Mouse (Mus musculus) intestine, embryonic 14.5 days (tissue): ENCODE data around the gene Zbtb16. TPM values are rescaled to one million over a fixed set of nuclear protein-coding genes. Genes with fewer than 3 reads are reported as not detected.

Experiments used
- ATAC-seq: fragments of 200-750 bp; cut with Nextera tagmentation; replicated peaks from 2 replicates; pipeline ENCODE4 v1.8.0; 2017; ENCODE audit warnings: low read depth, moderate number of reproducible peaks, moderate TSS enrichment, moderate library complexity; ENCODE audit not compliant: low FRiP score, low TSS enrichment
- DNase-seq: peaks from one replicate; pipeline ENCODE4 v3.0.0-alpha.2; 2018; ENCODE audit warnings: low spot score
- H3K27ac ChIP-seq: fragments of 300-500 bp; sonication (generic); 2 replicates; pipeline ENCODE4 v1.5.1; 2014; ENCODE audit warnings: low read depth, mild to moderate bottlenecking, control low read depth
- H3K27me3 ChIP-seq: fragments of 300-500 bp; sonication (generic); replicated peaks from 2 replicates; pipeline ENCODE4 v1.6.1; 2014; ENCODE audit warnings: low read length, control low read depth; ENCODE audit not compliant: control insufficient read depth, insufficient read depth
- H3K36me3 ChIP-seq: fragments of 300-500 bp; sonication (generic); 2 replicates; pipeline ENCODE4 v1.6.1; 2014; ENCODE audit warnings: low read length, control low read depth; ENCODE audit not compliant: control insufficient read depth, insufficient read depth
- H3K4me1 ChIP-seq: fragments of 300-500 bp; sonication (generic); replicated peaks from 2 replicates; pipeline ENCODE4 v1.6.1; 2014; ENCODE audit warnings: low read length, control low read depth, mixed read lengths; ENCODE audit not compliant: control insufficient read depth, insufficient read depth
- H3K4me2 ChIP-seq: fragments of 300-500 bp; sonication (generic); 2 replicates; pipeline ENCODE4 v1.6.1; 2014; ENCODE audit warnings: low read length
- H3K4me3 ChIP-seq: fragments of 300-500 bp; sonication (generic); 2 replicates; pipeline ENCODE4 v1.5.1; 2014; ENCODE audit warnings: low read depth, low read length, control low read depth, mixed read lengths
- H3K9ac ChIP-seq: fragments of 300-500 bp; sonication (generic); 2 replicates; pipeline ENCODE4 v1.6.1; 2014; ENCODE audit warnings: mild to moderate bottlenecking, low read length
- H3K9me3 ChIP-seq: fragments of 300-500 bp; sonication (generic); 2 replicates; pipeline ENCODE4 v1.6.1; 2016; ENCODE audit warnings: low read length, control low read depth; ENCODE audit not compliant: control insufficient read depth
- WGBS: fragments of 180-500 bp; shearing (Covaris S2); extraction: QIAGEN DNeasy Blood & Tissue Kit; methylation state at CpG from one replicate; pipeline ENCODE4 v1.1.7; 2014; 5-methylcytosine and 5-hydroxymethylcytosine counted together
- polyA plus RNA-seq: library from polyadenylated mRNA; unstranded; fragments of >200 nt; fragmentation: Nextera tagmentation; extraction: Ambion mirVana; gene quantifications from 2 replicates; pipeline ENCODE4 v1.2.1, GENCODE M21; 2014

The Zbtb16 gene
- polyA plus RNA-seq, 1 experiment from 2014 or later, result 2.4 TPM

- ATAC-seq (no peak), DNase-seq (no peak)
- 0 out of 2 replicates have a peak, but pooled peaks cover 5% of the 10 kb centered on the region for H3K4me1 ChIP-seq
- no peak overlapping the region for H3K4me3 ChIP-seq
- no peaks in the 10 kb centered on the region for H3K9me3 ChIP-seq
- WGBS, result 67% methylated on average over 8 of the region's 8 CpGs
- H3K4me2 ChIP-seq, result no peak overlapping the region
- H3K27ac ChIP-seq, result no peak overlapping the region
- H3K27me3 ChIP-seq, result no peaks in the 10 kb centered on the region
- H3K9ac ChIP-seq, result no peak overlapping the region
- H3K36me3 ChIP-seq, result no peaks in the 10 kb centered on the region
Measured at GRCm38 (mm10) chr9:48640881-48641280, 195.1 kb downstream of the Zbtb16 start.

- Histone ChIP-seq H3K4me3 (no peak overlapping the region), H3K4me2 (no peak overlapping the region), H3K36me3 (no peaks in the 10 kb centered on the region), H3K9ac (no peak overlapping the region), H3K27ac (no peak overlapping the region), H3K9me3 (no peaks in the 10 kb centered on the region), H3K27me3 (no peaks in the 10 kb centered on the region), H3K4me1 (0 out of 2 replicates have a peak, but pooled peaks cover 5% of the 10 kb centered on the region)
- 54% methylated on average over 15 of the region's 15 CpGs for WGBS
- ATAC-seq (no peak; the same call in 1 of the 2 replicates), DNase-seq (no peak)
Measured at GRCm38 (mm10) chr9:48638176-48638803, 197.7 kb downstream of the Zbtb16 start.

GRCm38 (mm10) chr9:48637161-48637560 lies 198.9 kb downstream of the Zbtb16 start:
- no peak for DNase-seq
- Histone ChIP-seq H3K27ac (no peak overlapping the region), H3K4me2 (no peak overlapping the region), H3K9ac (no peak overlapping the region), H3K4me1 (0 out of 2 replicates have a peak, but pooled peaks cover 5% of the 10 kb centered on the region), H3K4me3 (no peak overlapping the region), H3K9me3 (no peaks in the 10 kb centered on the region), H3K27me3 (no peaks in the 10 kb centered on the region), H3K36me3 (no peaks in the 10 kb centered on the region)
- ATAC-seq, result no peak
- 85% methylated on average over 7 of the region's 7 CpGs for WGBS

- Histone ChIP-seq H3K27me3 (no peaks in the 10 kb centered on the region), H3K4me2 (no peak overlapping the region), H3K36me3 (no peaks in the 10 kb centered on the region), H3K9me3 (no peaks in the 10 kb centered on the region), H3K4me1 (0 out of 2 replicates have a peak, but pooled peaks cover 5% of the 10 kb centered on the region), H3K9ac (no peak overlapping the region), H3K27ac (no peak overlapping the region), H3K4me3 (no peak overlapping the region)
- WGBS, result 36% methylated on average over 18 of the region's 18 CpGs
- DNase-seq (no peak), ATAC-seq (no peak)
Measured at GRCm38 (mm10) chr9:48635576-48636350, 200.3 kb downstream of the Zbtb16 start.

- no peak overlapping the region for H3K4me3 ChIP-seq
- H3K27ac ChIP-seq, result no peak overlapping the region
- H3K27me3 ChIP-seq, result no peaks in the 10 kb centered on the region
- H3K9me3 ChIP-seq, result no peaks in the 10 kb centered on the region
- no peak overlapping the region for H3K9ac ChIP-seq
- ATAC-seq (no peak), DNase-seq (no peak)
- H3K4me2 ChIP-seq, result no peak overlapping the region
- H3K36me3 ChIP-seq, result no peaks in the 10 kb centered on the region
- 79% methylated on average over 6 of the region's 6 CpGs for WGBS
- no peaks in the 10 kb centered on the region for H3K4me1 ChIP-seq
Measured at GRCm38 (mm10) chr9:48633147-48633546, 202.9 kb downstream of the Zbtb16 start.

GRCm38 (mm10) chr9:48619268-48619667 lies 216.8 kb downstream of the Zbtb16 start:
- Histone ChIP-seq H3K36me3 (no peaks in the 10 kb centered on the region), H3K4me2 (no peak overlapping the region), H3K27ac (no peak overlapping the region), H3K9me3 (no peaks in the 10 kb centered on the region), H3K4me1 (no peaks in the 10 kb centered on the region; the same call in 1 of the 2 replicates), H3K9ac (no peak overlapping the region), H3K4me3 (no peak overlapping the region), H3K27me3 (no peaks in the 10 kb centered on the region)
- DNase-seq (no peak), ATAC-seq (no peak)
- 78% methylated on average over 1 of the region's 1 CpGs for WGBS

- ATAC-seq (peak; percentile 53; the same call in 1 of the 2 replicates), DNase-seq (peak; percentile 84)
- Histone ChIP-seq H3K4me3 (no peak overlapping the region), H3K9me3 (no peaks in the 10 kb centered on the region), H3K9ac (0 out of 2 replicates have a peak overlapping the region, but pooled peaks have one; percentile 22), H3K36me3 (no peaks in the 10 kb centered on the region), H3K4me1 (no peaks in the 10 kb centered on the region; the same call in 1 of the 2 replicates), H3K27ac (no peak overlapping the region), H3K4me2 (peak overlapping the region; percentile 29; the same call in 1 of the 2 replicates), H3K27me3 (no peaks in the 10 kb centered on the region)
- 25% methylated on average over 6 of the region's 6 CpGs for WGBS
Measured at GRCm38 (mm10) chr9:48618589-48618988, 217.4 kb downstream of the Zbtb16 start.

- 82% methylated on average over 8 of the region's 8 CpGs for WGBS
- Histone ChIP-seq H3K9ac (no peak overlapping the region), H3K36me3 (no peaks in the 10 kb centered on the region), H3K4me2 (no peak overlapping the region), H3K4me3 (no peak overlapping the region), H3K9me3 (no peaks in the 10 kb centered on the region), H3K27ac (no peak overlapping the region), H3K27me3 (no peaks in the 10 kb centered on the region), H3K4me1 (no peaks in the 10 kb centered on the region; the same call in 1 of the 2 replicates)
- ATAC-seq, result no peak
- DNase-seq, result no peak
Measured at GRCm38 (mm10) chr9:48618111-48618510, 217.9 kb downstream of the Zbtb16 start.
